Mouse (Mus musculus): ENCODE data around the gene Gm49384. TPM values are rescaled to one million over a fixed set of nuclear protein-coding genes. Genes with fewer than 3 reads are reported as not detected.
A peak's percentile ranks its signal among the peaks of the same experiment; 100 is the strongest.

The Gm49384 gene
- polyA plus RNA-seq, 1 experiment from 2014 or later = 51.4 TPM

DNA sequence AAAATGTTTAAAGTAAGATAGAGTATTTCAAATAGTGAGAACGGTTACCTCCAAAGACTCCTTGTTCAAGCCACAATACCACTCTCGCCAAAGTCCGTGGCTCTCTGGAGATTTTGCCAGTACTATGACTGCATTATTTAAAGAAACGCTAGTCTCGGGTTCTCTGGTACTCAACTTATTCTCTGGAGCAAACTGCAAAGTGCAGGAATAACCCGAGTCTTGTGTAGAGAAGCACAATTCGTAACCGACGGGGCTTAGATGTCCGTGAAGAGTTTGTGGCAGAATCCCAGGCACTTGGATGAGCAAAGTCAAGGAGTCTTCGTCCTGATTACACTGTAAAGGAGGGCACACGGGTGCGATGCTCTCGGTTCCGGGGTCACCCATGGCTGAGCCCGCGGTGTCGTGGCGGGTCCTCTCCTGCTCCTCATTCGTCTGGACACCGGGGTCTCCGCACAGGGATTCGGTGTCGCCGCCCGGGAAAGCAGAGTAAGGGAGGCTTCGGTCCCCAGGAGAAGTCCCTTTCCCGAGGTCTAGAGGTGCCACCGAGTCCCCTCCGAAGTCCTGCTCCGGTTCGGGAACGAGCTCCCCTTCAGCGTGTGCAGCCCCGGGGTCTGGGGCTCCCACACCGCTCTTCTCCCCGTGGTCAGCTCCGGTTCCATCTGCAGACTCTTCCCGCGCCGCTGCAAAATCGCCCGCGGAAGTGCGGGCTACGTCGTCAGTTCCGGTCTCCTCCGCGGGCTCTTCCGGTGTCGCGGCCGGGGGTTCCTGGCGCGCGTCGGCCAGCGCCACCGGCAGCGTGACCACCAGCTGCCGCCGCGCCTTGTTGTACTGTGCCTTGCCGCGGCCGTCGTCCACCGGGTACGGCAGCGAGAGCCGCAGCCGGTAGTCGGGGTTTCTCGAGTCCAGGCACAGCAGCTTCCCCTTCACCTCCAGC, 7.4 kb downstream of the Gm49384 start, which contains the start of gene Gm49383:
Gm49383 (minus strand) TSS at position 661 of the 934 bp plus-strand sequence.
- no peaks in the 10 kb centered on the region for H3K27me3 ChIP-seq (ENCODE audit: low read depth, poor library complexity, severe bottlenecking)
- peaks cover 50% of the 10 kb centered on the region for H3K36me3 ChIP-seq
- peaks cover 31% of the 10 kb centered on the region for H3K4me1 ChIP-seq
- WGBS = under 1% methylated on average over 75 of the region's 75 CpGs
- H3K27ac ChIP-seq (replicated peaks) = peak within 1 kb of the TSS; percentile 92
- DNase-seq (ENCODE audit: low spot score) = peak; percentile 80
- peak within 1 kb of the TSS; percentile 96 for H3K4me3 ChIP-seq
- H3K9me3 ChIP-seq (replicated peaks) = no peaks in the 10 kb centered on the region

DNA sequence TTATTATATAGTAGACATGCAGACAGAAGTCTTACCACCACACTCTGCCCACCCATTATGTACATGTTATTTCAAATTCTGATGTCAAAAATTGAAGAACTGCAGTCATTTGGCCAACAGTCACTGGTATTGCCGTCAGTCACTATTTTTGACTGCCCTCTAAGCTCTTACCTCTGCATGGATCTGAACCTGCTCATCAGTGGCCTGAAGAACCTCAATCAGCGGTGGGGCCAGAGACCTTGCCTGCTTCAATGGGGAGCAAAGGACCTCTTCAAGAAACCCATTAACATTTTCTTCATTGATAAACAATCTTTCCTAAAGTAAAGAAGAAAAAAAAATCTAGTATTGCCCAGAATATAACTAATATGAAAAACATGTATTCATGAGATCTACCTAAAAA, 11.4 kb downstream of the Gm49384 start:
- Histone ChIP-seq H3K4me1 (peaks cover 16% of the 10 kb centered on the region), H3K27ac (replicated peaks) (no peak overlapping the region), H3K9me3 (replicated peaks) (no peaks in the 10 kb centered on the region; the same call in 1 of the 2 replicates), H3K36me3 (peaks cover 60% of the 10 kb centered on the region), H3K27me3 (ENCODE audit: low read depth, poor library complexity, severe bottlenecking) (no peaks in the 10 kb centered on the region), H3K4me3 (no peak overlapping the region)
- WGBS = 93% methylated on average over 2 of the region's 2 CpGs
- no peak for DNase-seq (ENCODE audit: low spot score)

DNA sequence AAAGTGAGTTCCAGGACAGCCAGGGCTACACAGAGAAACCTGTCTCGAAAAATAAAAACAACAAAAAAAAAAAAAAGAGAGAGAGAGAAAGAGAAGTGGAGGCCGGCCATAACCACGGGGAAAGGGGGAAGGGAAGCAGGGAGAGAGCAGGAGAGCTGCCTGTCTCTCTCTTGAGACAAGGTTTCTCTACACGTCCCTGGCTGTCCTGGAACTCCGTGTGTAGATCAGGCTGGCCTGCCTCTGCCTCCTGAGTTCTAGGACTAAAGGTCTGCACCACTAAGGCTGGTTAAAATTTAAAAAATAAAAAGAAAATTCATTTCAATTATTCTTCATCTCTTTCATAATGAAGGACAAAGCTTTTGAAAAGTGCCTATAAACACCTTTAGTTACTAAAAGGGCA, 12.7 kb downstream of the Gm49384 start:
- no peak for DNase-seq (ENCODE audit: low spot score)
- H3K4me3 ChIP-seq = no peak overlapping the region
- peaks cover 66% of the 10 kb centered on the region for H3K36me3 ChIP-seq
- H3K27ac ChIP-seq (replicated peaks) = no peak overlapping the region
- no peaks in the 10 kb centered on the region; the same call in 1 of the 2 replicates for H3K9me3 ChIP-seq (replicated peaks)
- H3K27me3 ChIP-seq (ENCODE audit: low read depth, poor library complexity, severe bottlenecking) = no peaks in the 10 kb centered on the region
- peaks cover 23% of the 10 kb centered on the region for H3K4me1 ChIP-seq
- 88% methylated on average over 5 of the region's 5 CpGs for WGBS

DNA sequence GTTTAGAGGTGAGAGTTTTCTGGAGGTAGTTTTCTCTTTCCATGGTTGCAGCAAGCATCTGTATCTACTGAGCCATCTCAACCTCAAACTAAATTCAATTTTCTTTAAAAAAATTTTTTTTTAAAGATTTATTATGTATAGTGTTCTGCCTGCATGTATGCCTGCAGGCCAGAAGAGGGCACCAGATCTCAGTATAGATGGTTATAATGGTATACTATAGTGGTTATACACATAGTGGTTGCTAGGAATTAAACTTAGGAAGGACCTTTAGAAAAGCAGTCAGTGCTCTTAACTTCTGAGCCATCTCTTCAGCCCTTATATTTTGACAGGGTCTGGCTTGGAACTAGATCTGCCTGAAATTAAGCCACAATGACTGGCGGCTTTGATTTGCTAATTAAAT, 13.5 kb downstream of the Gm49384 start:
- no peaks in the 10 kb centered on the region for H3K27me3 ChIP-seq (ENCODE audit: low read depth, poor library complexity, severe bottlenecking)
- H3K4me3 ChIP-seq = no peak overlapping the region
- H3K9me3 ChIP-seq (replicated peaks) = no peaks in the 10 kb centered on the region; the same call in 1 of the 2 replicates
- H3K36me3 ChIP-seq = peaks cover 66% of the 10 kb centered on the region
- no peak for DNase-seq (ENCODE audit: low spot score)
- H3K27ac ChIP-seq (replicated peaks) = no peak overlapping the region
- 91% methylated on average over 1 of the region's 1 CpGs for whole genome bisulfite sequencing
- peaks cover 25% of the 10 kb centered on the region for H3K4me1 ChIP-seq

DNA sequence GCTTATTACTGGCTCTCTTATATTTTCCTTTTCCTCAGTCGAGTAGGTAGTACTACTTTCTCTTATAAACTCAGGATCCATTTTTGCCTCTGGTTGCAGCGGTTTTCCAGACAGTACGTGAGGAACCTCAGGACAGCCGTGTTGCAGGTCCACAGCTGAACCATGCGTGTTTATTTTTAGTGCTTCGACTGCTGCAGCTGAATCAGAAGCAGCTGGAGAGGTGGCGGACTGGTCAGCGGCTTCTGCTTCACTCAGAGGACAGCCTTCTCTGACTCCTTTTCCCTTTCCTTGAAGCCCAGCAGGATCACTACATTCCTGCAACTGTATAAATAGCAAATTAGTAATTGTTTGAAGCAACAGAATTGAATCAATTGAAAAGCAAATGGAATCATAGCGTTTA, 14.0 kb downstream of the Gm49384 start:
- WGBS = 91% methylated on average over 9 of the region's 9 CpGs
- Histone ChIP-seq H3K4me3 (no peak overlapping the region), H3K36me3 (peaks cover 66% of the 10 kb centered on the region), H3K4me1 (peaks cover 25% of the 10 kb centered on the region), H3K27ac (replicated peaks) (no peak overlapping the region), H3K9me3 (replicated peaks) (no peaks in the 10 kb centered on the region; the same call in 1 of the 2 replicates), H3K27me3 (ENCODE audit: low read depth, poor library complexity, severe bottlenecking) (no peaks in the 10 kb centered on the region)
- DNase-seq (ENCODE audit: low spot score) = no peak

DNA sequence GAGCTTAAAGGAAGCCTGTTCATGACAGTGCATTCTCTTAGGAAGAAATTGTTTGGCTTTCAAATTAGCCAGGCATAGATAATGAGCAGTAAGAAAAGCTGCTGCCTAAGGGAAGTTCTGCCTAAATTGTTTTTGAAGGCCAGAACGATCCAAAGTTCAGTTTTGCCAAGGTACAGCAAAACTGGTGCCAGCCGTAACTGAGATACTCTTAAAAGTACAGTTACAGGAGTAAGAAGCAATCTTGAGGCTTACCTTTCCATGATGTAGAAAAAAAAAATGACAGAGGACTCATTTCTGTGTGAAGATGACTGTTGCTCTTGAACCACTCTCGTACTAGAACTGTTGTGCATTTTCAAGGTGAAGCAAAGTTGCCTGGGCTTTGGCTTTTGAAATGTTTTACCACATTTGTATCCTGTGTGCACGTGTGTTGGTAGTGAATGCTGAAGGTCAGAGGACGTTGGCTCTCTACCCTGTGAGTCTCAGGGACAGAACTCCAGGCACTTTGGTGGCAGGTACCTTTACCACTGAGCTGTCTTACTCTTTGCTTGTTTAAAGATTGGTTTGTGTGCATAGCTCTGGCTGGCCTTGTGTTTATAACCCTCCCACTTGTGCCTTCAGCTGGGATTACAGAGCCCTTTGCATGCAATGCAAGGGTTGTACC, 17.1 kb downstream of the Gm49384 start:
- 80% methylated on average over 5 of the region's 5 CpGs for WGBS
- Histone ChIP-seq H3K27me3 (ENCODE audit: low read depth, poor library complexity, severe bottlenecking) (no peaks in the 10 kb centered on the region), H3K36me3 (peaks cover 53% of the 10 kb centered on the region), H3K4me3 (no peak overlapping the region), H3K4me1 (peaks cover 33% of the 10 kb centered on the region), H3K9me3 (replicated peaks) (no peaks in the 10 kb centered on the region; the same call in 1 of the 2 replicates), H3K27ac (replicated peaks) (no peak overlapping the region)
- DNase-seq (ENCODE audit: low spot score) = no peak

DNA sequence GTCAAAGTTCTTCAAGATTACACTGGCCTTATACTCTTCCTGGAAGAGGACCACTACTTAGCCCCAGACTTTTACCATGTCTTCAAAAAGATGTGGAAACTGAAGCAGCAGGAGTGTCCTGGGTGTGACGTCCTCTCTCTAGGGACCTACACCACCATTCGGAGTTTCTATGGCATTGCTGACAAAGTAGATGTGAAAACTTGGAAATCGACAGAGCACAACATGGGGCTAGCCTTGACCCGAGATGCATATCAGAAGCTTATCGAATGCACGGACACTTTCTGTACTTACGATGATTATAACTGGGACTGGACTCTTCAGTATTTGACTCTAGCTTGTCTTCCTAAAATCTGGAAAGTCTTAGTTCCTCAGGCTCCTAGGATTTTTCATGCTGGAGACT, 18.7 kb downstream of the Gm49384 start:
- H3K27ac ChIP-seq (replicated peaks) = peak overlapping the region; percentile 94; the same call in 1 of the 2 replicates
- peaks cover 33% of the 10 kb centered on the region for H3K4me1 ChIP-seq
- no peak for DNase-seq (ENCODE audit: low spot score)
- peak overlapping the region; percentile 87 for H3K4me3 ChIP-seq
- H3K36me3 ChIP-seq = peaks cover 50% of the 10 kb centered on the region
- 87% methylated on average over 7 of the region's 7 CpGs for WGBS
- no peaks in the 10 kb centered on the region for H3K9me3 ChIP-seq (replicated peaks)
- no peaks in the 10 kb centered on the region for H3K27me3 ChIP-seq (ENCODE audit: low read depth, poor library complexity, severe bottlenecking)

DNA sequence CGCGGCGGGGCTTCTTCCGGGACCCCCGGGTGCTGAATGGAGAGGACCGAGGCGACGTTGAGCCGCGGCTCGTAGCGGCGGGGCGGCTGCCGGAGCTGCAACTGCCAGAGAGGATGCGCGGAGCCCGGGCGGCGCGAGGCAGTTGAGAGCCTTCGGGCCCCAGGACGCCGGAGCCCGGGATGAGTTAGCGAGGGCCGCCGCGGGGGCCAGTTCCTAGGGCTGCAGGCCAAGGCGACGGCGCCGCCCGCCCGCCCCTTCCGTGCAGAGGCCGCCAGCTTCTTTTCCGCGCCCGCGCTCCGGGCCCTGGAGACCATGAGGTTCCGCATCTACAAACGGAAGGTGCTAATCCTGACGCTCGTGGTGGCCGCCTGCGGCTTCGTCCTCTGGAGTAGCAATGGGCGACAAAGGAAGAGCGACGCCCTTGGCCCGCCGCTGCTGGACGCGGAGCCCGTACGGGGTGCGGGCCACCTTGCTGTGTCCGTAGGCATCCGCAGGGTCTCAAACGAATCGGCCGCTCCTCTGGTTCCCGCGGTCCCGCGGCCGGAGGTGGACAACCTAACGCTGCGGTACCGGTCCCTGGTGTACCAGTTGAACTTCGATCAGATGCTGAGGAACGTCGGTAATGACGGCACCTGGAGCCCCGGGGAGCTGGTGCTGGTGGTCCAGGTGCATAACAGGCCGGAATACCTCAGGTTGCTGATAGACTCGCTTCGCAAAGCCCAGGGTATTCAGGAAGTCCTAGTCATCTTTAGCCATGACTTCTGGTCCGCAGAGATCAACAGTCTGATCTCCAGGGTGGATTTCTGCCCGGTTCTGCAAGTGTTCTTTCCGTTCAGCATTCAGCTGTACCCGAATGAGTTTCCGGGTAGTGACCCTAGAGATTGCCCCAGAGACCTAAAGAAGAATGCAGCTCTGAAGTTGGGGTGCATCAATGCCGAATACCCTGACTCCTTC, 19.4 kb downstream of the Gm49384 start:
- Histone ChIP-seq H3K4me3 (peak overlapping the region; percentile 87), H3K27ac (replicated peaks) (peak overlapping the region; percentile 94), H3K27me3 (ENCODE audit: low read depth, poor library complexity, severe bottlenecking) (no peaks in the 10 kb centered on the region), H3K9me3 (replicated peaks) (no peaks in the 10 kb centered on the region), H3K36me3 (peaks cover 45% of the 10 kb centered on the region), H3K4me1 (peaks cover 33% of the 10 kb centered on the region)
- WGBS = 3% methylated on average over 86 of the region's 86 CpGs
- peak; percentile 69 for DNase-seq (ENCODE audit: low spot score)

DNA sequence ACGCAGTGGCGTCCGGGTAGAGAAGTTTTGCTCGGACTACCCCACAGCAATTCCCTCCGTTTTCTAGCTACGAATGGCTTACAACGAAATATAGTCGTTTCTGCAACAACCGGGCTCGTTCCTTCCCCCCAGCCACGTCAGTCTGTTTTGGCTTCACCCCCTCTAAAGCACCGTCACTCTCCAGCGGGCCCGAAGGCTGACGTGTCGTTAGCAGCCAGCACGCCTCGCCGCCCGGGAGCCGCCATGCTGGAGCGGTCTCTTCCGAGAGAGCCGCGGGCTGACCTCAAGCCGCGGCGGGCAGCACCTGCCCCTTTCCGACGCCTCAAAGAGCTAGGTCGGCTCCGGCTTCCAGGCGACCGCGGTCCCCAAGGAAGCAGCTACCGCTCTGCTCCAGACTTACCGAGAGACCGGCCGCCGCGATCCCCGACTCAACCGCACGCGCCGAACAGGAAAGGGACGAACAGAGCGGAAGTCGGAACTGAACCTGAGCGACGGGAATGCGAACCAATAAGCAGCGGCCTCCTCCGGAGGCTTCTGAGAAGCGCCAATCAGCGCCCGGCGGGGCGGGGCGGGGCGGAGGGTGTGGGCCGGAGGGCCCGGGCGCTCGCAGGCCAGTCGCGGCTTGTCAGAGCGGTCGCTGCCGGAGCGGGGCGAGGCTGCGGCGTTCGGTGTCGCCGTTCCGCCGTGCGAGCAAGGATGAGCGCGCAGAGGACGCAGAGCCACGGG, 20.3 kb downstream of the Gm49384 start, which contains the start of the genes Rpl36al and Mgat2:
Rpl36al (minus strand) TSS at position 501 of the 726 bp plus-strand sequence.
Mgat2 (plus strand) TSS at position 575 of the 726 bp plus-strand sequence.
- H3K9me3 ChIP-seq (replicated peaks) = no peaks in the 10 kb centered on the region
- H3K4me3 ChIP-seq = peak within 1 kb of the TSS; percentile 87
- under 1% methylated on average over 84 of the region's 84 CpGs for WGBS
- H3K4me1 ChIP-seq = peaks cover 33% of the 10 kb centered on the region
- peak within 1 kb of the TSS; percentile 94 for H3K27ac ChIP-seq (replicated peaks)
- peaks cover 45% of the 10 kb centered on the region for H3K36me3 ChIP-seq
- DNase-seq (ENCODE audit: low spot score) = peak; percentile 96
- no peaks in the 10 kb centered on the region for H3K27me3 ChIP-seq (ENCODE audit: low read depth, poor library complexity, severe bottlenecking)

DNA sequence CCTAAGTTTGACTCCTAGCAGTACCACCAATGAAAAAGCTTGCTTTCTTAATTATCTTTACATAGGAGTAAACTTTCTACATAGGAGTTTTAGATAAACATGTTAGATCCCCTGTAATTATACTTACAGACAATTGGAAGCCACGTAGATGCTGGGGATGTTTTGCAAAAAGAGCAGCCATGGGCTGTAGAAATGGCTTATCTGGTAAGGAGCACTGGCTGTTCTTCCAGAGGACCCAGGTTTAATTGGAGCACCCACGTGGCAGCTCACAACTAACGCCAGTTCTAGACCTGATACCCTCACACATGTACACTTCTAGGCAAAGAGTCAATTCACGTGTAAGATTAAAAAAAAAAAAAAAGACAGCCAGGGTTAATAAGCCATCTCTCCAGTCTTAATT, 22.3 kb downstream of the Gm49384 start:
- H3K36me3 ChIP-seq = peaks cover 49% of the 10 kb centered on the region
- H3K27ac ChIP-seq (replicated peaks) = no peak overlapping the region
- no peaks in the 10 kb centered on the region for H3K9me3 ChIP-seq (replicated peaks)
- WGBS = 93% methylated on average over 4 of the region's 4 CpGs
- H3K27me3 ChIP-seq (ENCODE audit: low read depth, poor library complexity, severe bottlenecking) = no peaks in the 10 kb centered on the region
- H3K4me1 ChIP-seq = peaks cover 27% of the 10 kb centered on the region
- no peak overlapping the region for H3K4me3 ChIP-seq
- no peak for DNase-seq (ENCODE audit: low spot score)

DNA sequence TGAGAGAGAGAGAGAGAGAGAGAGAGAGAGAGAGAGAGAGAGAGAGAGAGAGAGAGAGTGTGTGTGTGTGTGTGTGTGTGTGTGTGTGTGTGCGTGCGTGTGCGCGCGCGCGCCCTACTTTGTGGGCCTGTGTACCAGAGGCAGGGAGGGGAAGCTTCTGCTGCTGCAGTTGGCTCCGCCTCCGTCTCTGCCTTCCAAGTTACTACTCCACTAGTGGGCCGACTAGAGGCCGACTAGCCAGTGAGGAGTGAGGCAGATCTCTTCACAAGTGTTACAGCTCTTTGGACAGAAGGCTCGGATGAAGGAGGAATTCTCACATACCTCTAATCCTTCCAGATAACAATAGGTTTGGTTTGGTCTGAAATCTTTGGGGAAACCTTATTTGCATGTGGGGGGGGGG, 24.7 kb downstream of the Gm49384 start:
- 82% methylated on average over 12 of the region's 12 CpGs for WGBS
- Histone ChIP-seq H3K36me3 (peaks cover 72% of the 10 kb centered on the region), H3K4me1 (peaks cover 5% of the 10 kb centered on the region), H3K4me3 (no peak overlapping the region), H3K27ac (replicated peaks) (no peak overlapping the region), H3K27me3 (ENCODE audit: low read depth, poor library complexity, severe bottlenecking) (no peaks in the 10 kb centered on the region), H3K9me3 (replicated peaks) (no peaks in the 10 kb centered on the region)
- no peak for DNase-seq (ENCODE audit: low spot score)

Data from midbrain, embryonic 10.5 days (tissue).